Mouse (Mus musculus): Measurements from ENCODE around the gene Trex1.
A peak's percentile ranks its signal among the peaks of the same experiment; 100 is the strongest.

Trex1 gene

GRCm38 (mm10) chr9:109059136-109059903 lies at the start of gene Trex1:
TSS of gene Trex1 (minus strand) at chr9:109059734.
- peak; percentile 91 for DNase-seq (ENCODE audit: low spot score)

- no peak for DNase-seq (ENCODE audit: low spot score)
These were observed 47.8 kb upstream of the Trex1 start for GRCm38 (mm10) chr9:109107341-109107740.

DNA sequence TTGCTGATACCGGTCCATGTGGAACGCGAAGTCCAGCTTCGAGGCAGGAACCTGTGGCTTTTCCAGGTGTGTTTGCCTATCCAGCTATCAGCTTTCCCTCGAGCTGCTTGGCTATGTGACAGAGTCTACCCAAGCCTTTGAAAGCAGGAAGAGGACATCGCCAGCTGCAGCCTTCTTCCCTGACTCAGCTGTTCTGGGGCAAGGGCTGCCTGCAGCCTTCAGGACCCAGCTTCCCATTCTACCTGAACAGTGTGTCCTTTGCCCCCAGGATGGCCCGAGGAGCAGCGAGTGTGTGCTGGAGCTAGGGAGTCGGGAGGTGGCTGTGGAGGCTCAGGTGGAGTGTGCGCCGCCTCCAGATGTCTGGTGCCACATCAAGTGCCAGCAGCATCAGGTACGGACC lies 46.1 kb upstream of the Trex1 start:
- DNase-seq (ENCODE audit: low spot score), result no peak

- no peak for DNase-seq (ENCODE audit: low spot score)
These were observed 45.5 kb upstream of the Trex1 start for GRCm38 (mm10) chr9:109105011-109105410.

- DNase-seq (ENCODE audit: low spot score), result no peak
These were observed 44.5 kb upstream of the Trex1 start for GRCm38 (mm10) chr9:109104083-109104482.

DNA sequence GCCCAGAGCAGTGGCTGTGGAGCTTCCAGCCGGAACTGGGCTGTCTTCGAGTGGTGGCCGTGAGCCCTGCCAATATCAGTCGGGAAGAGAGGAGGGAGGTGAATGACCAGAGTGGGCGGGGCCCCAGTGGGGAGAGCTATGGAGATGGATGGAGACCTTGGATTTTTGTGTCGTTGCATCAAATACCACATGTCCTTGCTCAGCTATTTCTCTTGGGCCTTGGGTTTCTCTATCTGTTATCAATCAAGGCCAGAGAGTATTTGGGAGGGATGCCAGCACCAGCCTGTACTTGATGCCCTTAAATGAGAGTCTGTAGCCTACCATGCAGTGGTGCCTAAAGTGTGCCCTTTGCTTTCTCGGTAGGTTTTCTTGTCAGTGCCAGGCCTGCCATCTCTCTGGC lies 43.7 kb upstream of the Trex1 start:
- no peak for DNase-seq (ENCODE audit: low spot score)

- no peak for DNase-seq (ENCODE audit: low spot score)
These were observed 43.0 kb upstream of the Trex1 start for GRCm38 (mm10) chr9:109102541-109102940.

DNA sequence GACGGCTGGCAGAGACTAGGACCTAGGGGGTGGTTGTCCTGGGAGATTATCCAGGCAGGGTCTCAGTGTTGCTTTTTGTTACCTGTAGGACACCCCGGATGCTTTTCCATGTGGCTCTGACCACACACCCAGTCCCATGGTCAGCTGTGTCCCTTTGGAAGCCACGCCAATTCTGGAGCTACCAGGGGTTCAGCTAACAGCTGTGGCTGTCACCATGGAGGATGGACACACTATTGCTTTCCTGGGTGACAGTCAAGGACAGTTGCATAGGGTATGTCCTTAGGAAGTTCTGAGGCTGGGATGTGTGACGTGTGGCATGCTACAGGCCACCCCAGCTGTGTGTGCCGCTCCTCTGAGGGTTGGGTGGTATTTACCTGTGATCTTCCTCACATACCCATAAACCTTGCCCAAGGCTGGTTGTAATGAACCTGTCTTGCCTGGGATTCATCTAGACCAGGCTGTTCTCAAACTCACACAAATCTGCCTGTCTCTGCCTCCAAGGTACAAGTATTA lies 42.5 kb upstream of the Trex1 start:
- no peak for DNase-seq (ENCODE audit: low spot score)

DNA sequence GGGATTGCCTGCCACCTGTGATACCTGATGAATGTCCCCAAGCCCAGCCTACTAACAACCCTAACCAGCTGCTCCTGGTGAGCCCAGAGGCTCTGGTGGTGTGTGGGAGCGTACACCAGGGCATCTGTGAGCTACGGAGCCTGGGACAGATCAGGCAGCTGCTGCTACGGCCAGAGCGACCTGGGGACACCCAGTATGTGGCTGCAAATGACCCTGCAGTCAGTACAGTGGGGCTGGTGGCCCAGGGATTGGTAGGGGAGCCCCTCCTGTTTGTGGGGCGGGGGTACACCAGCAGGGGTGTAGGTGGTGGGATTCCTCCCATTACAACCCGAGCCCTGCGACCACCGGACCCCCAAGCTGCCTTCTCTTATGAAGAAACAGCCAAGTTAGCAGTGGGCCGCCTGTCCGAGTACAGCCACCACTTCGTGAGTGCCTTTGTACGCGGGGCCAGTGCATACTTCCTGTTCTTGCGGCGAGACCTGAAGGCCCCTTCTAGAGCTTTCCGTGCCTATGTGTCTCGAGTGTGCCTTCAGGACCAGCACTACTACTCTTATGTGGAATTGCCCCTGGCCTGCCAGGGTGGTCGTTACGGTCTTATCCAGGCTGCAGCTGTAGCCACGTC lies 40.9 kb upstream of the Trex1 start:
- DNase-seq (ENCODE audit: low spot score), result no peak

- no peak for DNase-seq (ENCODE audit: low spot score)
These were observed 39.4 kb upstream of the Trex1 start for GRCm38 (mm10) chr9:109098969-109099368.

- no peak for DNase-seq (ENCODE audit: low spot score)
These were observed 38.8 kb upstream of the Trex1 start for GRCm38 (mm10) chr9:109098366-109098765.

- no peak for DNase-seq (ENCODE audit: low spot score)
These were observed 38.3 kb upstream of the Trex1 start for GRCm38 (mm10) chr9:109097831-109098230.

DNA sequence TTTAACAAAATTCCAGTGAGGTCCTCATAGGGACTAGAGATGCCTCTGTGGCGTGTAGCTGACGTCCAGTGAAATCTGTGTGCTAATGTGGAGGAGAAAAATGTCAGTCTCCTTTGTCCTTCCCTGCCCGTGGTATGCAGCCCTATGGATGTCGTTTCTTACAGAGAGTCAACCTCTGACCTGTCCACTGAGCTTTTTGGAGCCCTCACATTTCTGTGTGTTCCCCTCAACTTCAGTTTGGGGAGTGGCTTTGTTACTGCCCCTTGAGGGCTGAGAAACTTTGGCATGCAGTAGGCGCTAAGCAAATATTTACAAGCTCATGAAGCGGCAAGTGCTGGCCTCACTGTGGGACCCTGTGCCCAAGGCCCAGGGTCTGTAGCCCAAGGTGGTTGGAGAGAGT lies 37.8 kb upstream of the Trex1 start:
- no peak for DNase-seq (ENCODE audit: low spot score)

DNA sequence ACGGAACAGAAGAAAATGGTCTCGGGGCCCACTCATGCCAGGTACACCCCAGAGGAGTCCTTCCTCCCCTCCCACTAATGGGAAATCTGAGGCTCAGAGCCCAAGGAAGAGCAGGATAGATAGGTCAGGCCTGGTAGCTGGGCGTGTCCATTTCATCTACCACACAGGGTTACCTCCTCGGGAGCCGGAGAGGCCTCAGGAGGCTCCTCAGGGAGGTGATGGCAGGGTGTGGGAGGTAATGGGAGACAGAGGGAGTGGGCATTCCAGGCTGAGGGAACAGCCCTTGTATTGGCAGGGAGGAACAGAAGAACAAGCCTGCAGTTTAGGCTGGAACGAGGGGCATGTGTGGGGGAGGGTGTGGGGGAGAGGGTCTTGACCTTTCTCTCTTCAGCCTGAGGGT lies 37.3 kb upstream of the Trex1 start:
- DNase-seq (ENCODE audit: low spot score), result no peak

- no peak for DNase-seq (ENCODE audit: low spot score)
These were observed 36.7 kb upstream of the Trex1 start for GRCm38 (mm10) chr9:109096251-109096661.

DNA sequence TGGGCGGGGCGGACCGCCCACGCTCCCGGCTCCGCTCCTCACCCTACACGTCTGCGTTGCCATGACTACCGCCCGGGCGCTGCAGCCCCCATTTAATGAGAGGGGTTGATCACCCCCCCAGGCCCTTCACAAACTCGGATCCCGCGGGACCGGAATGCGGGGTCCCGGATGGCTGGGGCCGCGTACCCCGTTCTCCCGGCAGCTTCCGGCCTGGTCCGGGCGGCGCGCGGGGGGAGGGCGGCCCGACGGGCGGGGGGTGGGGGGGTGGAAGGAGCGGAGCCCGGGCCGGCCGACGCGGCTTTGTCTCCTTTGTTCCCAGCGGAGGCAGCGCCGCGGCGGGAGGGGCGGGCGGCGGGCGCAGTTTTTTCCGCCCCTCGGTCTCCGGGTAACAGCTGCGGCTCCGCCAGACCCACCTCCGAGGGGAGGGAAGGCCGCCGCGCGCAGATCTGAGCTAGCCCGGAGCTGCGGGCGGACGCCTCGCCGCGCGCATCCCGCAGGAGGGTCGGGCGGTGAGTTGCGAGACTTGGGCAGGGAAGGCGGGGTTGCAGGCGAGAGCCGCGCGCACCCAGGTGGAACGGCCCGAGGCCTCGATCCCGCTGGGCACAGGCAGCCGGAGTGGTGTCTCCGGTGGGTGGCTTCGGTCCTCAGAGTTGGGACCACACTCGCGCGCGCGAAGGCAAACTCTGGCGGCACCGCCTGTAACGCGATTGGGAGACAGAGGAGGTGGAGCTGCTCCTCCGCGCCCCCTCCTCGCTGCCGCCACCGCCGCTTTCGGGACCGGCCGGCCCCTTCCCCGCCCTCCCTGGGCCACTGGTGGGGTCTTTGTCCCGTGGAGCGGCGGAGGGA lies 35.8 kb upstream of the Trex1 start, which contains the start of gene Plxnb1:
Plxnb1 (plus strand) TSS at position 253 of the 846 bp plus-strand sequence.
- no peak for DNase-seq (ENCODE audit: low spot score)

GRCm38 (mm10) chr9:109094553-109095136 lies 35.1 kb upstream of the Trex1 start:
- no peak for DNase-seq (ENCODE audit: low spot score)

DNA sequence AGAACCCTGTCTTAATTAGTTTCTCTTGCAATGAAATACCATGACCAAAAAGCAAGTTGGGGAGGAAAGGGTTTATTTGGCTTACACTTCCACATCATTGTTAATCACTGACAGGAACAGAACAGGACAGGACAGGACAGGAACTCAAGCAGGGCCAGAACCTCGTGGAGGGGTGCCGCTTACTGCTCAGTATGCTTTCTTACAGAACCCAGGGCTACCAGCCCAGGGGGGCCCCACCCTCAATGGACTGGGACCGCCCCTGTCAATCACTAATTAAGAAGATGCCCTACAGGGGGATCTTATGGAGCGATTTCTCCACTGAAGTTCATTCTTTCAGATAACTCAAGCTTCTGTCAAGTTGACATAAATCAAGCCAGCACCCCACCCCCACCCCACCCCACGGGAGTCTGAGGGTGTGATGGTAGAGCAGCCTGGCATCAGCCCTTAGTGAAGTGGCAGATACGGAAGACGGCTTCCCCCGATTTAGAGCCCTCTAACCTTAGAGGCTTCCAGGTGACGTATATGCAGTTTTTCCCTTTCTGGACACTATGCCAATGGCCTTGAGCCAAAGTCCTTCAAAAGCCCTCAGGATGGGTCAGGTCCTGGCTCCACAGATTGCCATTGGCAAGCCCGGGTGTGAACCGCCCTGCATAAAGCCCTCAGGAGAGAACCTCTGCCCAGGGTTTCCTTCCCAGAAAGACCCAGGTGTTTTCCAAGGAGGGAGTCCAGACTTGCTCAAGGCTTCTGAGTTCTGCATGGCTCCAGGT lies 34.4 kb upstream of the Trex1 start:
- DNase-seq (ENCODE audit: low spot score), result no peak

DNA sequence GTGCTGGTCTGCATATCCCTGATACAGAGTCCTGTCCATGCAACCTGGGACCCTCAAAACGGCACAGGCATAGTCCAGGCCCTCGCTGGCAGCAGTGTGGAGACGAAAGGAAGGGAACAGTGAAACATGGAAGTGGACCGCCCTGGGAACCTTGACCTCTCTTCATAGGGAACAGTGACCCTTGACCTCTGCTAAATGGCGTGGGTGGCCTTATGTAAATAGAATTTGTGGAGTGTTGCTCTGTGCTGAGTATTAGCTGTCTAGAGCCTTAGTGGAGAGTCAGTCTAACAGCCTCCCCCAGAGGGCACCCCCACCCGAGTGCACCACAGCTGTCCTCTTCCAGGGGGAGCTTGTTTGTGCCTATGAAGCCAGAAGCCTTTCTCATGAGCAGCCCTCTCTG lies 33.3 kb upstream of the Trex1 start:
- no peak for DNase-seq (ENCODE audit: low spot score)

DNA sequence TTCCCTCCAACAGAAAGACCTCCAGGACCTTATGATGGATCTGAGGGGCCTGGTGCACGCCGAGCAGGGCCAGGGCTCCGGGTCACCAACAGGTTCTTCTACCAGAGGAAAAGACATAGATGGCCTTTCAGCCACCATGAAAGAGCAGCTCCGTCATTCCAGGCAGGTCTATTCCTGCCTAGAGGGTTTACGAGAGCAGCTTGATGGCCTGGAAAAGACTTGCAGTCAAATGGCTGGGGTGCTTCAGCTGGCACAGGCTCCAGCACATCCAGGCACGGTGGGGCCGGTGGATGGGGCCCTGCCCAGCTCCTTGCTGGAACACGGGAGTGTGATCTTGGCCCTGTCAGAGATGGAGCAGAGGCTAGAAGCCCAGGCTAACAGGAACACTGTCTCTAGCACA lies 32.3 kb upstream of the Trex1 start:
- DNase-seq (ENCODE audit: low spot score), result no peak

DNA sequence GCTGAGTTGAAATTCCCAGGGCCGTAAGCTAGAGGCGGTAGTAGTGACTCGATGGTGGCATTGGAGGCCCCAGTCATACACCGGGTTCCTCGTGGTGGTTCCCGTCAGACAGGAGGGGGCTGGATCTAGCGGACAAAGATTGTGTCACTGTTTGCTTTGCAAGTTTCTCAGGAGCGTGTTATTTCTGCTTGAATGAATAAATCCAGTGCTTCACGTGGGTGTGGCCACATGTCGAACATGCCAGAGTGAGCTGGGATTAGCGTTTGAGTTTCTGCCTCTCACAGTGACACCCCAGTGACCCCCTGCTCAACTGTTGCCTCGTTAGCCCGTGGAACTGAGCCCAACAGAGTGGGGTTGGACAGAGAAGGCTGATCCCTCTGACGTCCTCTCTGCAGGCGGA lies 30.9 kb upstream of the Trex1 start:
- no peak for DNase-seq (ENCODE audit: low spot score)
